Mouse (Mus musculus) liver, adult 2 months (tissue): ENCODE results near the gene Abcg5.

Source experiments
- CTCF ChIP-seq: fragments of 200-500 bp; IDR thresholded peaks from 2 replicates; pipeline ENCODE4 v1.5.1; 2011; ENCODE audit warnings: low read depth, low read length, control low read depth
- POLR2A ChIP-seq: fragments of 200-500 bp; IDR thresholded peaks from 2 replicates; pipeline ENCODE4 v1.6.1; 2011; ENCODE audit warnings: low read length, control low read depth; ENCODE audit not compliant: insufficient read depth; ENCODE audit errors: extremely low read depth

- TF ChIP-seq CTCF (no peak), POLR2A (no peak)
These were observed 37.7 kb downstream of the Abcg5 start for GRCm38 (mm10) chr17:84645119-84645518.
